ENCODE assay signal across 1 mouse cellular context in the genomic region with DNA sequence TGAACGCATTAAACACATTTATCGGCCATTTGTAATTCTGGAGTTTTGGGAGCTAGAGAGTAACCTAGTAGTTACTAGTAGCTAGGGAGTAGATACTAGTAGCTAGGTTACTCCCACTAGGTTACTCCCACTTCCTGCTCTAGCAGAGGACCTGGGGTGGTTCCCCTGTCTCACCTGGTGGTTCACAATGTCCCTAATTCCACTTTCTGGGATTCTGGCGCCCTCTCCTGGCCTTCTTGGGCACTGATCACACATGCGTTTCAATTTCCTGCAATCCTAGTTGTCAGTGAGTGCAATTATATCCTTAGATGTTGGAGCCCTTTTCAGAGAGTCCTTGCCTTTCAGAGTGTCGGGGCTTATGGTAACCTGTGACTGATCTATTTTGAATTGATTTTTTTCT.
A peak's percentile ranks its signal among the peaks of the same experiment; 100 is the strongest.
TF ChIP-seq lines count a peak whose summit lies in the region.

No protein-coding gene starts in this region.

TF ChIP-seq in CH12.LX, 34 proteins besides CTCF, POLR2A, EP300 and RAD21:
- TF ChIP-seq PAX5 (IDR thresholded peaks at IDR 0.05; ENCODE audit: low read length) (no peak), MEF2A (IDR thresholded peaks at IDR 0.05; ENCODE audit: borderline replicate concordance, low read depth, low read length) (peak; percentile 47; the same call in 1 of the 2 replicates), NELFE (IDR thresholded peaks at IDR 0.05; ENCODE audit: low read depth, low read length) (peak; percentile 52; the same call in 1 of the 2 replicates), ZC3H11A (IDR thresholded peaks at IDR 0.05; ENCODE audit: low read depth, low read length) (peak; percentile 4; the same call in 1 of the 2 replicates), MAX (IDR thresholded peaks at IDR 0.05; ENCODE audit: low read length) (peak; percentile 45; the same call in 1 of the 2 replicates), IRF4 (IDR thresholded peaks at IDR 0.05; ENCODE audit: low read depth, low read length) (peak; percentile 67), SMC3 (IDR thresholded peaks at IDR 0.05; ENCODE audit: low read depth, low read length) (peak; percentile 63), MAFK (IDR thresholded peaks at IDR 0.05; ENCODE audit: insufficient replicate concordance, low read length) (no peak), POLR2AphosphoS2 (IDR thresholded peaks at IDR 0.05; ENCODE audit: low read depth, low read length) (no peak), CHD2 (IDR thresholded peaks at IDR 0.05; ENCODE audit: low read length) (no peak), ELF1 (IDR thresholded peaks at IDR 0.05; ENCODE audit: low read depth, low read length) (peak; percentile 72)
